Mouse (Mus musculus) neural tube, embryonic 15.5 days (tissue): ENCODE results near the gene Use1. TPM values are rescaled to one million over a fixed set of nuclear protein-coding genes. Genes with fewer than 3 reads are reported as not detected.

Source experiments
- ATAC-seq: fragments of 200-750 bp; cut with Nextera tagmentation; 2 replicates; pipeline ENCODE4 v1.8.0; 2017; ENCODE audit warnings: mild to moderate bottlenecking, moderate TSS enrichment, moderate library complexity; ENCODE audit not compliant: low FRiP score
- H3K27ac ChIP-seq: fragments of 300-500 bp; sonication (generic); replicated peaks from 2 replicates; pipeline ENCODE4 v1.5.1; 2015; ENCODE audit warnings: mild to moderate bottlenecking, inconsistent platforms
- H3K27me3 ChIP-seq: fragments of 300-500 bp; sonication (generic); replicated peaks from 2 replicates; pipeline ENCODE4 v1.6.1; 2015; ENCODE audit warnings: inconsistent platforms
- H3K36me3 ChIP-seq: fragments of 300-500 bp; sonication (generic); 2 replicates; pipeline ENCODE4 v1.6.1; 2015; ENCODE audit warnings: inconsistent platforms
- H3K4me1 ChIP-seq: fragments of 300-500 bp; sonication (generic); 2 replicates; pipeline ENCODE4 v1.6.1; 2015; ENCODE audit warnings: inconsistent platforms
- H3K4me2 ChIP-seq: fragments of 300-500 bp; sonication (generic); 2 replicates; pipeline ENCODE4 v1.6.1; 2015; ENCODE audit warnings: inconsistent platforms, mild to moderate bottlenecking, moderate library complexity
- H3K4me3 ChIP-seq: fragments of 300-500 bp; sonication (generic); replicated peaks from 2 replicates; pipeline ENCODE4 v1.5.1; 2015; ENCODE audit warnings: mild to moderate bottlenecking, inconsistent platforms
- H3K9ac ChIP-seq: fragments of 300-500 bp; sonication (generic); replicated peaks from 2 replicates; pipeline ENCODE4 v1.6.1; 2015; ENCODE audit warnings: mild to moderate bottlenecking, inconsistent platforms
- H3K9me3 ChIP-seq: fragments of 300-500 bp; sonication (generic); replicated peaks from 2 replicates; pipeline ENCODE4 v1.6.1; 2016; ENCODE audit warnings: inconsistent platforms
- WGBS: fragments of 180-500 bp; shearing (Covaris S2); methylation state at CpG from one replicate; pipeline ENCODE4 v1.1.7; 2015; ENCODE audit warnings: mixed read lengths; 5-methylcytosine and 5-hydroxymethylcytosine counted together
- polyA plus RNA-seq: library from polyadenylated mRNA; unstranded; fragments of >200 nt; fragmentation: Nextera tagmentation; extraction: Ambion mirVana; gene quantifications from 2 replicates; pipeline ENCODE4 v1.2.1, GENCODE M21; 2015

The Use1 gene
- polyA plus RNA-seq, 1 experiment from 2014 or later = 121 TPM

GRCm38 (mm10) chr8:71379512-71380075, 12.9 kb downstream of the Use1 start:
- peak overlapping the region; percentile 72 for H3K9ac ChIP-seq
- peaks cover 66% of the 10 kb centered on the region for H3K4me1 ChIP-seq
- no peaks in the 10 kb centered on the region for H3K27me3 ChIP-seq
- H3K36me3 ChIP-seq = peaks cover 9% of the 10 kb centered on the region
- no peak overlapping the region for H3K27ac ChIP-seq
- 45% methylated on average over 3 of the region's 3 CpGs for WGBS
- H3K4me3 ChIP-seq = peak overlapping the region; percentile 70
- no peaks in the 10 kb centered on the region for H3K9me3 ChIP-seq
- H3K4me2 ChIP-seq = peak overlapping the region; percentile 99
- no peak for ATAC-seq

- peaks cover 59% of the 10 kb centered on the region for H3K4me1 ChIP-seq
- H3K36me3 ChIP-seq = peaks cover 7% of the 10 kb centered on the region; the same call in 1 of the 2 replicates
- no peak overlapping the region for H3K27ac ChIP-seq
- no peaks in the 10 kb centered on the region for H3K27me3 ChIP-seq
- no peak for ATAC-seq
- peak overlapping the region; percentile 70 for H3K4me3 ChIP-seq
- peak overlapping the region; percentile 99 for H3K4me2 ChIP-seq
- no peaks in the 10 kb centered on the region for H3K9me3 ChIP-seq
- peak overlapping the region; percentile 72 for H3K9ac ChIP-seq
- WGBS = 1% methylated on average over 72 of the region's 72 CpGs
These were observed 13.8 kb downstream of the Use1 start for GRCm38 (mm10) chr8:71380178-71381171.

DNA sequence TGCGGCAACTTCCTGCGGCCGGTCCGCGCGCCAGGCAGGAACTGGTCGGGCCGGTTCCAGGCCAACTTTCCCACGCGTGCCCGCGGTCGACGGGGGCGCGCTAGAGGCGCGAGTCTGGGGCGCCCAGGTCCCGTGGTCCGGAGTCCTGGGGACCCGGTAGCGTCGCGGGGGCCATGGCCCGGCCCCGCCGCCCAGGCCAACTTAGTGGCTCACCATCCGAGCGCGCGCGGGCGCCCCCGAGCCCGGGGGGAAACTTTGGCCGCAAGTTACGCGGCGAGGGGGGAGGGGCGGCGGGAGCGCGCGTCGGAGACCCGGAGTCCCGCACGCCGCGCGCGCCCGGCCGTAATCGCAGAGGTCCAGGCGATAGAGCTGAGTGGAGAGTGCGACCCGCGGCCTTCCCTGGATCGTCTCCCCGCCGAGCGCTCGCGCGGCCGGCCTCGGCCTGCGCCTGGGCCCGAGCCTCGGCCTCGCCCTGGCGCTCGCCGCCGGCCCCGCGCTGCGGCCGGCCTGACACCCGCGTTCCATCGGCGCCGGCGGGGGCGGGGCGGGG, 14.8 kb downstream of the Use1 start, which contains the start of gene Nr2f6:
TSS of gene Nr2f6 (minus strand) at position 540 of the 550 bp plus-strand sequence.
- peak within 1 kb of the TSS; percentile 81 for H3K27ac ChIP-seq
- H3K4me2 ChIP-seq = peak within 1 kb of the TSS; percentile 99
- ATAC-seq = peak; percentile 56; the same call in 1 of the 2 replicates
- H3K36me3 ChIP-seq = peaks cover 7% of the 10 kb centered on the region; the same call in 1 of the 2 replicates
- H3K9me3 ChIP-seq = no peaks in the 10 kb centered on the region
- peak within 1 kb of the TSS; percentile 70 for H3K4me3 ChIP-seq
- H3K27me3 ChIP-seq = no peaks in the 10 kb centered on the region
- peak within 1 kb of the TSS; percentile 72 for H3K9ac ChIP-seq
- H3K4me1 ChIP-seq = peaks cover 48% of the 10 kb centered on the region
- under 1% methylated on average over 80 of the region's 89 CpGs for WGBS

- ATAC-seq = peak; percentile 86
- Histone ChIP-seq H3K9me3 (no peaks in the 10 kb centered on the region), H3K27ac (peak overlapping the region; percentile 81), H3K36me3 (peaks cover 3% of the 10 kb centered on the region; the same call in 1 of the 2 replicates), H3K4me2 (peak overlapping the region; percentile 99), H3K9ac (peak overlapping the region; percentile 72), H3K4me3 (peak overlapping the region; percentile 70), H3K27me3 (no peaks in the 10 kb centered on the region), H3K4me1 (peaks cover 42% of the 10 kb centered on the region)
- WGBS = 1% methylated on average over 60 of the region's 80 CpGs
These were observed 15.6 kb downstream of the Use1 start for GRCm38 (mm10) chr8:71381971-71382961.

DNA sequence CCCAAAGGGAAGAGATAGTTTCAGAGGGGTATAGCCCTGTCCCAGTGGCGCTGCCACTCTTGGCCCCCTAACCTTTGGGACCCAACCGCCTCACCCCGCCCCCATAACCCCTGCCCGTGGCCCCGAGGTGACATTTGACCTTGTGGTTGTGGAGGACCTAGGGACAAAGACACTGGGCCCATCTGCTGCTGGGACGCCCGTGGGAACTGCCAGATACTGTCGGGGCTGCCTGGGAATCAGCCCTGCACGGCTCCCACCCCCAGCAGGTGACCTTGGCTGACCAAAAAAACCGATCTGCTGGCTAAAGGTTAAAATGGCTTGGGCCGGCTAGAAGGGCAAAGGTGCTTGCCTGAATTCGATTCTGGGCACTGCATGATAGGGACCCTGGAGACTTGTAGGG, 16.7 kb downstream of the Use1 start:
- WGBS = 14% methylated on average over 12 of the region's 12 CpGs
- Histone ChIP-seq H3K27me3 (no peaks in the 10 kb centered on the region), H3K27ac (no peak overlapping the region), H3K4me2 (0 out of 2 replicates have a peak overlapping the region, but pooled peaks have one; percentile 99), H3K9me3 (no peaks in the 10 kb centered on the region), H3K9ac (no peak overlapping the region), H3K36me3 (no peaks in the 10 kb centered on the region), H3K4me1 (peaks cover 38% of the 10 kb centered on the region), H3K4me3 (no peak overlapping the region)
- ATAC-seq = no peak

GRCm38 (mm10) chr8:71383860-71384259, 17.2 kb downstream of the Use1 start:
- Histone ChIP-seq H3K4me2 (no peak overlapping the region), H3K4me1 (peaks cover 33% of the 10 kb centered on the region), H3K9me3 (no peaks in the 10 kb centered on the region), H3K4me3 (no peak overlapping the region), H3K36me3 (no peaks in the 10 kb centered on the region), H3K9ac (no peak overlapping the region), H3K27me3 (no peaks in the 10 kb centered on the region), H3K27ac (no peak overlapping the region)
- WGBS = 60% methylated on average over 3 of the region's 3 CpGs
- ATAC-seq = no peak

- no peak for ATAC-seq
- no peak overlapping the region for H3K4me3 ChIP-seq
- no peak overlapping the region for H3K27ac ChIP-seq
- H3K9me3 ChIP-seq = no peaks in the 10 kb centered on the region
- no peak overlapping the region for H3K9ac ChIP-seq
- WGBS = 71% methylated on average over 12 of the region's 12 CpGs
- H3K36me3 ChIP-seq = no peaks in the 10 kb centered on the region
- no peak overlapping the region for H3K4me2 ChIP-seq
- H3K4me1 ChIP-seq = peaks cover 19% of the 10 kb centered on the region
- H3K27me3 ChIP-seq = no peaks in the 10 kb centered on the region
These were observed 18.7 kb downstream of the Use1 start for GRCm38 (mm10) chr8:71385212-71385835.

DNA sequence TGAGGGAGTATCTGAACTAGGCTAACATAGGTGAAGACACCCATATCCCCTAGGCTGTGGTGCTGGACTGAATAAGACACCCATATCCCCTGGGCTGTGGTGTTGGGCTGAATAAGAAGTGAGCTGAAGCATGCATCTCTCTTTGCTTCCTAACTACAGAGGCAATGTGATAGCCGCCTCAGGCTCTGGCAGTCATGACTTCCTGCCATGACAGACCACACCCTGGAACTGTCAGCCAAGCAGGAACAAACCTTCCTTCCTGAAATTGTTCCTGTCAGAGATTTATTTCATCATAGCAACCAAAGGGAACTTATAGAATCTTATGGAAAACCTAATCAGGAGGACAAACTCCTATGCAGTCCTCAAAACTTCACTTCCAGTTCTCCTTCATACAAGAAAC, 21.6 kb downstream of the Use1 start:
- H3K9me3 ChIP-seq = no peaks in the 10 kb centered on the region
- no peak overlapping the region for H3K4me2 ChIP-seq
- WGBS = 85% methylated on average over 1 of the region's 1 CpGs
- H3K9ac ChIP-seq = no peak overlapping the region
- no peak overlapping the region for H3K4me3 ChIP-seq
- no peak for ATAC-seq
- H3K36me3 ChIP-seq = no peaks in the 10 kb centered on the region
- no peaks in the 10 kb centered on the region for H3K4me1 ChIP-seq
- H3K27ac ChIP-seq = no peak overlapping the region
- no peaks in the 10 kb centered on the region for H3K27me3 ChIP-seq

- Histone ChIP-seq H3K4me1 (peaks cover 5% of the 10 kb centered on the region; the same call in 1 of the 2 replicates), H3K4me3 (no peak overlapping the region), H3K27ac (no peak overlapping the region), H3K9me3 (no peaks in the 10 kb centered on the region), H3K4me2 (no peak overlapping the region), H3K9ac (no peak overlapping the region), H3K36me3 (no peaks in the 10 kb centered on the region), H3K27me3 (no peaks in the 10 kb centered on the region)
- WGBS = 94% methylated on average over 2 of the region's 2 CpGs
- no peak for ATAC-seq
These were observed 25.0 kb downstream of the Use1 start for GRCm38 (mm10) chr8:71391696-71392095.

- Histone ChIP-seq H3K4me1 (peaks cover 9% of the 10 kb centered on the region), H3K27ac (no peak overlapping the region), H3K4me2 (no peak overlapping the region), H3K9me3 (no peaks in the 10 kb centered on the region), H3K9ac (no peak overlapping the region), H3K36me3 (no peaks in the 10 kb centered on the region), H3K4me3 (no peak overlapping the region), H3K27me3 (no peaks in the 10 kb centered on the region)
- no peak for ATAC-seq
- 81% methylated on average over 5 of the region's 5 CpGs for WGBS
These were observed 25.7 kb downstream of the Use1 start for GRCm38 (mm10) chr8:71392391-71392790.
